Mouse (Mus musculus): Measurements from ENCODE around the gene Cacng1. TPM values are rescaled to one million over a fixed set of nuclear protein-coding genes. Genes with fewer than 3 reads are reported as not detected.

The Cacng1 gene
- polyA plus RNA-seq, 1 experiment from 2014 or later, result not detected

DNA sequence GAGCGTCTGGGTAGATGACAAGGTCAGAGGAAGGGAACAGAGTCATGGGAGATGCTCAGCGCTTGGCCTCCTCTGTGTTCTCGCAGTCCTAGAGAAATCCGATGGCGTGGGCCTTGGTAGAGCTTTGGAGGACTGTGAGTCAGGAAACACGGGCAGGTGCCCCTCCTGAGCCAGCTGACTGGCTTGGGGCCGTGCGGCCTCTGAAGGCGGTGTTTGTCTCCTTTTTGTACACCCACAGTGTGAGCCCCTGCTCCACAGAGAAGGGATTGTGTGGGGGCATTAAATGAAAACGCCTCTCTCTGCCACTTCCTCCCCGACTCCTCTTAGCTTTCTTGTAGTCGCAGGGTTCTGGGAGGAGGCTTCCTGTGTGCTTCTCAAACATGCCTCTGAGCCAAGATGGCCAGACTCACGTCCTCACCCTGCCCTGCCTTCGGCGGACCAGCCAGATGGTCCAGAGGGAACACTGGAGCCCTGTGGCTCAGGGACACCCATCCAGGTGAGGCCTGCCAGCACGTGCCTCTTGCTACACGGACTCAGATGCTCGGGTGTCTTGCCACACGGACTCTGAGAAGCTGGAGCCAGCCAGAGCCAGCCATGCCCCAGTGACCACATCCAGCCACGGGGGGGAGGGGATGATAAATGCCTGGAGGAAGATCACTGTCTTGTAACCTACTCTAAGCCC lies 22.2 kb upstream of the Cacng1 start:
- no peaks in the 10 kb centered on the region for H3K27me3 ChIP-seq (replicated peaks; ENCODE audit: control insufficient read depth, insufficient read depth, low read length)
- no peak overlapping the region for H3K4me2 ChIP-seq (ENCODE audit: low read length)
- no peaks in the 10 kb centered on the region for H3K9me3 ChIP-seq (ENCODE audit: control insufficient read depth, low read length)
- H3K36me3 ChIP-seq (ENCODE audit: control insufficient read depth, insufficient read depth, low read length), result 0 out of 2 replicates have a peak, but pooled peaks cover 10% of the 10 kb centered on the region
- ATAC-seq (replicated peaks; ENCODE audit: low FRiP score, low TSS enrichment, low read depth) (no peak), DNase-seq (ENCODE audit: low spot score) (no peak)
- no peak overlapping the region for H3K4me3 ChIP-seq (ENCODE audit: low read depth, low read length)
- H3K4me1 ChIP-seq (replicated peaks; ENCODE audit: control insufficient read depth, insufficient read depth, low read length), result no peaks in the 10 kb centered on the region
- WGBS, result 76% methylated on average over 20 of the region's 20 CpGs
- no peak overlapping the region for H3K27ac ChIP-seq (ENCODE audit: low read depth)
- H3K9ac ChIP-seq (ENCODE audit: low read length), result no peak overlapping the region

- H3K36me3 ChIP-seq (ENCODE audit: control insufficient read depth, insufficient read depth, low read length), result 0 out of 2 replicates have a peak, but pooled peaks cover 10% of the 10 kb centered on the region
- no peaks in the 10 kb centered on the region for H3K9me3 ChIP-seq (ENCODE audit: control insufficient read depth, low read length)
- H3K27me3 ChIP-seq (replicated peaks; ENCODE audit: control insufficient read depth, insufficient read depth, low read length), result no peaks in the 10 kb centered on the region
- no peak overlapping the region for H3K27ac ChIP-seq (ENCODE audit: low read depth)
- no peak overlapping the region for H3K9ac ChIP-seq (ENCODE audit: low read length)
- no peak overlapping the region for H3K4me3 ChIP-seq (ENCODE audit: low read depth, low read length)
- no peak for ATAC-seq (replicated peaks; ENCODE audit: low FRiP score, low TSS enrichment, low read depth)
- 79% methylated on average over 6 of the region's 6 CpGs for WGBS
- H3K4me2 ChIP-seq (ENCODE audit: low read length), result no peak overlapping the region
- no peaks in the 10 kb centered on the region for H3K4me1 ChIP-seq (replicated peaks; ENCODE audit: control insufficient read depth, insufficient read depth, low read length)
- no peak for DNase-seq (ENCODE audit: low spot score)
Measured at GRCm38 (mm10) chr11:107737886-107738285, 21.6 kb upstream of the Cacng1 start.

GRCm38 (mm10) chr11:107734133-107734532 lies 17.8 kb upstream of the Cacng1 start:
- peaks cover 13% of the 10 kb centered on the region; the same call in 1 of the 2 replicates for H3K36me3 ChIP-seq (ENCODE audit: control insufficient read depth, insufficient read depth, low read length)
- H3K9me3 ChIP-seq (ENCODE audit: control insufficient read depth, low read length), result no peaks in the 10 kb centered on the region
- H3K4me3 ChIP-seq (ENCODE audit: low read depth, low read length), result no peak overlapping the region
- DNase-seq (ENCODE audit: low spot score) (no peak), ATAC-seq (replicated peaks; ENCODE audit: low FRiP score, low TSS enrichment, low read depth) (no peak)
- H3K9ac ChIP-seq (ENCODE audit: low read length), result no peak overlapping the region
- H3K27me3 ChIP-seq (replicated peaks; ENCODE audit: control insufficient read depth, insufficient read depth, low read length), result no peaks in the 10 kb centered on the region
- H3K4me1 ChIP-seq (replicated peaks; ENCODE audit: control insufficient read depth, insufficient read depth, low read length), result no peaks in the 10 kb centered on the region
- no peak overlapping the region for H3K27ac ChIP-seq (ENCODE audit: low read depth)
- WGBS, result 67% methylated on average over 7 of the region's 7 CpGs
- H3K4me2 ChIP-seq (ENCODE audit: low read length), result no peak overlapping the region

DNA sequence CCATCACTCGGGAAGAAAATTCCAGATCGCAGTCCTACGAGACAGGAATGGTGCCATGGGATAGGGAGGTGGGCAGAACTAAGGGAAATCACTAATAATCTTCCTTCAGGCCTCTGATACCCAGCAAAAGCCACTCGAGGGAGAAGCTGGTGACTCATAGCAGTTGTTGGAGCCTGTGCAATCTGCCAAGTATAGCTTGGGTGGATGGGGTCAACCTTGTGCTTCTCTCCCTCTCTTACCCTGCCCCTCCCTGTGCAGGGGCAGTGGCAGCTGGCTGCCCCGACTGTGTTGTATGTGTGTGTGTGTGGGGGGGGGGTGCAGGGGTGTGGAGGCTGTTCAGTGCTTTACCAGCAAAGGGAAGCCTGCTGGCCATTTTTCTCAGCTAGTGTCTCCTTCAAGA lies 15.2 kb upstream of the Cacng1 start:
- Histone ChIP-seq H3K4me1 (replicated peaks; ENCODE audit: control insufficient read depth, insufficient read depth, low read length) (no peaks in the 10 kb centered on the region), H3K27me3 (replicated peaks; ENCODE audit: control insufficient read depth, insufficient read depth, low read length) (no peaks in the 10 kb centered on the region), H3K4me3 (ENCODE audit: low read depth, low read length) (no peak overlapping the region), H3K9me3 (ENCODE audit: control insufficient read depth, low read length) (no peaks in the 10 kb centered on the region), H3K9ac (ENCODE audit: low read length) (no peak overlapping the region), H3K27ac (ENCODE audit: low read depth) (no peak overlapping the region), H3K4me2 (ENCODE audit: low read length) (no peak overlapping the region), H3K36me3 (ENCODE audit: control insufficient read depth, insufficient read depth, low read length) (peaks cover 11% of the 10 kb centered on the region; the same call in 1 of the 2 replicates)
- 78% methylated on average over 5 of the region's 5 CpGs for WGBS
- ATAC-seq (replicated peaks; ENCODE audit: low FRiP score, low TSS enrichment, low read depth) (no peak), DNase-seq (ENCODE audit: low spot score) (no peak)

DNA sequence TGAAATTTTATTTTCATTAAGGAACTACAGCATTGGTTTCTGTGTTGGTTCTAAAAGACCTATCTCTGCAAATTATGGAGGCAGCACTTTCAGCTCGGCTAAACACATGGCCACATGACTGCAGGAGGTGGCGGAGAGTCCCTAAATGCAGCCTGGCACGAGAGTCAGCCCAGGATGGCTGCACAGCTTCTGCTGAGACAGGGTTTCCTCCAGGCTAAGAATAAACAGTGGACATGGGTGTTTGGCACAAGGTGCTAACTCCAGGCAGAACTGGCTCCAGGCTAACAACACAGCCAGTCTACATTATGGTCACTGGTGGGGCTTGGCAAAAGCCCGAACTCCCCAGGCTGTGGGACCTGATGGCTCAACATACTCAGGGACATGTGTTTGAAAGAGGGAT lies 14.6 kb upstream of the Cacng1 start:
- Histone ChIP-seq H3K9me3 (ENCODE audit: control insufficient read depth, low read length) (no peaks in the 10 kb centered on the region), H3K4me1 (replicated peaks; ENCODE audit: control insufficient read depth, insufficient read depth, low read length) (no peaks in the 10 kb centered on the region), H3K4me3 (ENCODE audit: low read depth, low read length) (no peak overlapping the region), H3K4me2 (ENCODE audit: low read length) (no peak overlapping the region), H3K36me3 (ENCODE audit: control insufficient read depth, insufficient read depth, low read length) (peaks cover 11% of the 10 kb centered on the region; the same call in 1 of the 2 replicates), H3K27ac (ENCODE audit: low read depth) (no peak overlapping the region), H3K9ac (ENCODE audit: low read length) (no peak overlapping the region), H3K27me3 (replicated peaks; ENCODE audit: control insufficient read depth, insufficient read depth, low read length) (no peaks in the 10 kb centered on the region)
- DNase-seq (ENCODE audit: low spot score) (no peak), ATAC-seq (replicated peaks; ENCODE audit: low FRiP score, low TSS enrichment, low read depth) (no peak)
- WGBS, result 79% methylated on average over 4 of the region's 4 CpGs

- Histone ChIP-seq H3K4me3 (ENCODE audit: low read depth, low read length) (no peak overlapping the region), H3K4me2 (ENCODE audit: low read length) (no peak overlapping the region), H3K27ac (ENCODE audit: low read depth) (no peak overlapping the region), H3K27me3 (replicated peaks; ENCODE audit: control insufficient read depth, insufficient read depth, low read length) (no peaks in the 10 kb centered on the region), H3K9ac (ENCODE audit: low read length) (no peak overlapping the region), H3K36me3 (ENCODE audit: control insufficient read depth, insufficient read depth, low read length) (peaks cover 7% of the 10 kb centered on the region; the same call in 1 of the 2 replicates), H3K9me3 (ENCODE audit: control insufficient read depth, low read length) (no peaks in the 10 kb centered on the region), H3K4me1 (replicated peaks; ENCODE audit: control insufficient read depth, insufficient read depth, low read length) (no peaks in the 10 kb centered on the region)
- ATAC-seq (replicated peaks; ENCODE audit: low FRiP score, low TSS enrichment, low read depth) (no peak), DNase-seq (ENCODE audit: low spot score) (no peak)
- WGBS, result 83% methylated on average over 7 of the region's 7 CpGs
Measured at GRCm38 (mm10) chr11:107729141-107729540, 12.8 kb upstream of the Cacng1 start.

DNA sequence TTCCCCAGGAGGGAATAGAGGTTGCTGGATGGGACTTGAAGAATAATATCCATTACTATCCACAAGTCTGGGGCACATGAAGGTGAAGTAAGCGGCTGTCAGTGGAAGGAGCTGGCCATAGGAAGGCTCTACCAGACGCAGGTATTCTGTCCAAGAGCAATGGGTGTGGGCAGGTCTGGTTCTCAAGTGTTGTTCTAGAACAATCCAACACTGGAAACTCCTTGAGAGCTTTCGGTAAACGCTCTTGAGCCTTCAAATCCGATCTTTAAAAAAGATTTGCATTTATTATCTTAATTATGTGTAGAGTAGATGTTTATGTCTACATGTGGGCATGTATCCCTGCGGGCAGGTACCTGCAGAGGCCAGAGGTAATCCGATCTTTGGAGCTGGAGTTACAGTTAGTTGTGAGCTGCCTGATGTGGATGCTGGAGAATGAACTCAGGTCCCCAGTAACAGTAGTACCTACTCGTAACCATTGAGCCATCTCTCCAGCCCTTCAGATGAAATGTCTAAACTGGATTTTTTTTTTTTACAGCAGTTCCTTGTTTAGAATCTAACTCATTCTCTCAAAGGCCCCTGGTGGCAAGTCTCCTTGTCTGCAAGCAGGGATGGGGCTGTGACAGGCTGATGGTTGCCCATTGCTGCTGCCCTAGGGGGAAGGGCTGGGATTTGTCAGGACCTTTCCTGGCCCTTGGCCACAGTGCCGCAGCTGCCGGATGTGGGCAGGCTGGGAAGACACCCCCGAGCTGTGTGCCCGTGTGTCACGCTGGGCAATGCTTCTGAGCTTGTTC lies 11.9 kb upstream of the Cacng1 start:
- no peak overlapping the region for H3K4me3 ChIP-seq (ENCODE audit: low read depth, low read length)
- H3K4me1 ChIP-seq (replicated peaks; ENCODE audit: control insufficient read depth, insufficient read depth, low read length), result no peaks in the 10 kb centered on the region
- no peak for DNase-seq (ENCODE audit: low spot score)
- peaks cover 3% of the 10 kb centered on the region; the same call in 1 of the 2 replicates for H3K36me3 ChIP-seq (ENCODE audit: control insufficient read depth, insufficient read depth, low read length)
- H3K9ac ChIP-seq (ENCODE audit: low read length), result no peak overlapping the region
- no peak overlapping the region for H3K27ac ChIP-seq (ENCODE audit: low read depth)
- no peak for ATAC-seq (replicated peaks; ENCODE audit: low FRiP score, low TSS enrichment, low read depth)
- H3K4me2 ChIP-seq (ENCODE audit: low read length), result no peak overlapping the region
- H3K9me3 ChIP-seq (ENCODE audit: control insufficient read depth, low read length), result no peaks in the 10 kb centered on the region
- WGBS, result 72% methylated on average over 13 of the region's 13 CpGs
- no peaks in the 10 kb centered on the region for H3K27me3 ChIP-seq (replicated peaks; ENCODE audit: control insufficient read depth, insufficient read depth, low read length)

DNA sequence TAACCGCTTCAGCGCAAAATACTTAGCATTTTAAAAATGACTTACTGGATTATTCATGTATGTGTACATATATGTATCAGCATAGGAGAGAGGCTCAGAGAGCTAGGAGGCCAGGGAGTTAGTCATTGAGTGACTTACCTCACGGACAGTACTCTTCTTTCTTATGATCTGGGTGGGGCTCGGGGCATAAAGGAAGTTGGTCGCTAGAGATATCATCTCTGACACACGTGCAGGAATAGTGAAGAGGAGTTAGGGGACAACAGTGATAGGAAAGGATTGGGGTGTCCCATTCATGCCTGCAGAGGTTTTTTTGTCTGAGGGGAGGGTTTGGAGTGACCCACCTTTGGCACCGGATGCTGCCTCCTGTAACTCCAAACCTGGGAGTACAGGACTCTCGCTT lies 8.3 kb upstream of the Cacng1 start:
- ATAC-seq (replicated peaks; ENCODE audit: low FRiP score, low TSS enrichment, low read depth) (no peak), DNase-seq (ENCODE audit: low spot score) (no peak)
- WGBS, result 83% methylated on average over 8 of the region's 8 CpGs
- H3K27ac ChIP-seq (ENCODE audit: low read depth), result no peak overlapping the region
- H3K27me3 ChIP-seq (replicated peaks; ENCODE audit: control insufficient read depth, insufficient read depth, low read length), result no peaks in the 10 kb centered on the region
- no peaks in the 10 kb centered on the region for H3K9me3 ChIP-seq (ENCODE audit: control insufficient read depth, low read length)
- no peaks in the 10 kb centered on the region for H3K36me3 ChIP-seq (ENCODE audit: control insufficient read depth, insufficient read depth, low read length)
- no peaks in the 10 kb centered on the region for H3K4me1 ChIP-seq (replicated peaks; ENCODE audit: control insufficient read depth, insufficient read depth, low read length)
- H3K4me2 ChIP-seq (ENCODE audit: low read length), result no peak overlapping the region
- no peak overlapping the region for H3K9ac ChIP-seq (ENCODE audit: low read length)
- H3K4me3 ChIP-seq (ENCODE audit: low read depth, low read length), result no peak overlapping the region

Measured in intestine, embryonic 14.5 days (tissue).